In genomic region chr19:32344738-32345121, GRCm38 (mm10) we compare ENCODE assay signal across 9 mouse cellular contexts. TPM values are rescaled to one million over a fixed set of nuclear protein-coding genes. Genes with fewer than 3 reads are reported as not detected.
DNase-seq lines count a peak whose midpoint lies in the region; ATAC-seq and TF ChIP-seq lines count a peak whose summit lies in the region.
"Had no signal": no experiment of that assay in that cellular context is flagged by ENCODE, and none has a peak within 500 bp of the region (broad histone marks: within the 10 kb centered on the region; RNA-seq: fewer than 3 reads in every experiment).

No protein-coding gene starts in this region.

- 31% methylated on average over 4 of the region's 4 CpGs for WGBS in embryonic facial prominence, embryonic 13.5 days
- 43% methylated on average over 4 of the region's 4 CpGs for WGBS in kidney, adult 2 months
- 23% methylated on average over 4 of the region's 4 CpGs for WGBS in midbrain, embryonic 15.5 days

- no peak overlapping the region for H3K4me3 ChIP-seq in embryonic facial prominence, embryonic 13.5 days
- no peak overlapping the region for H3K4me3 ChIP-seq in kidney, adult 2 months (ENCODE audit: insufficient read depth, low read depth, low read length)
- 0 out of 2 replicates have a peak overlapping the region, but pooled peaks have one; percentile 30 for H3K4me3 ChIP-seq in midbrain, embryonic 15.5 days
- H3K4me3 ChIP-seq: erythroblast, embryonic 14.5 days had no signal

- H3K4me2 ChIP-seq in embryonic facial prominence, embryonic 13.5 days = peak overlapping the region; percentile 41; the same call in 1 of the 2 replicates
- peak overlapping the region; percentile 51 for H3K4me2 ChIP-seq in midbrain, embryonic 15.5 days

- H3K27ac ChIP-seq in embryonic facial prominence, embryonic 13.5 days = no peak overlapping the region
- H3K27ac ChIP-seq in kidney, adult 2 months (ENCODE audit: insufficient read depth, low read depth, low read length) = no peak overlapping the region
- H3K27ac ChIP-seq in midbrain, embryonic 15.5 days = peak overlapping the region; percentile 45; the same call in 1 of the 2 replicates

- H3K4me1 ChIP-seq in embryonic facial prominence, embryonic 13.5 days = peaks cover 55% of the 10 kb centered on the region
- H3K4me1 ChIP-seq in kidney, adult 2 months (ENCODE audit: control insufficient read depth, insufficient read depth, low read length) = peaks cover 38% of the 10 kb centered on the region
- H3K4me1 ChIP-seq in midbrain, embryonic 15.5 days = peaks cover 11% of the 10 kb centered on the region

- 0 out of 2 replicates have a peak, but pooled peaks cover 3% of the 10 kb centered on the region for H3K36me3 ChIP-seq in embryonic facial prominence, embryonic 13.5 days
- H3K36me3 ChIP-seq in kidney, adult 2 months (ENCODE audit: control insufficient read depth, insufficient read depth, low read length) = no peaks in the 10 kb centered on the region
- no peaks in the 10 kb centered on the region for H3K36me3 ChIP-seq in midbrain, embryonic 15.5 days (replicated peaks)

- intact Hi-C loops in heart, postnatal 14 days (cut with DNase I) = loop anchor here (2.0 kb wide), 1 partner anchor 16 kb away; no protein-coding TSS in a partner anchor

- TF ChIP-seq POLR2A in kidney, adult 2 months (IDR thresholded peaks at IDR 0.05; ENCODE audit: low read depth, low read length) = no peak

- no peak overlapping the region for H3K9ac ChIP-seq in embryonic facial prominence, embryonic 13.5 days
- H3K9ac ChIP-seq in midbrain, embryonic 15.5 days = peak overlapping the region; percentile 18; the same call in 1 of the 2 replicates

- H3K27me3 ChIP-seq in embryonic facial prominence, embryonic 13.5 days = no peaks in the 10 kb centered on the region
- H3K27me3 ChIP-seq in kidney, adult 2 months (replicated peaks; ENCODE audit: control insufficient read depth, insufficient read depth, low read length) = no peaks in the 10 kb centered on the region
- no peaks in the 10 kb centered on the region for H3K27me3 ChIP-seq in midbrain, embryonic 15.5 days (replicated peaks)

- TF ChIP-seq CTCF in kidney, adult 2 months (conservative IDR thresholded peaks at IDR 0.05; ENCODE audit: insufficient read depth, insufficient read length, low read depth, low read length) = no peak

- ATAC-seq in embryonic facial prominence, embryonic 13.5 days (ENCODE audit: insufficient number of reproducible peaks, insufficient read depth, low FRiP score, low TSS enrichment, low read depth) = 0 out of 2 replicates have a peak, but pooled peaks have one; percentile 53
- ATAC-seq in midbrain, embryonic 15.5 days (replicated peaks) = peak; percentile 81

- DNase-seq in heart, adult 11 months = peak; percentile 89
- no peak for DNase-seq in heart, postnatal 14 days
- DNase-seq in kidney, adult 2 months = peak; percentile 68
- no peak for DNase-seq in urinary bladder, postnatal 25 days (ENCODE audit: low spot score)
- DNase-seq in lung, postnatal 4 days = no peak
- DNase-seq in right cerebral cortex, postnatal 10 days (ENCODE audit: low spot score in 2 of 2) = no peak

- no peaks in the 10 kb centered on the region for H3K9me3 ChIP-seq in embryonic facial prominence, embryonic 13.5 days
- no peaks in the 10 kb centered on the region for H3K9me3 ChIP-seq in midbrain, embryonic 15.5 days

RNA-seq across cellular contexts. Expression of gene Sgms1, which starts 44.8 kb away (rescaled TPM):
- 10 to 100 TPM; 75.1 to 77.5 TPM for total RNA-seq in heart, postnatal 14 days (2021)
- polyA plus RNA-seq in embryonic facial prominence, embryonic 13.5 days (2015; fragmentation: Nextera tagmentation; extraction: Ambion mirVana) = 28.8 and 35.6 TPM in 2 replicates
- polyA plus RNA-seq in kidney, adult 2 months (2012; rRNA removed) = 40.7 and 47.7 TPM in 2 replicates
- polyA plus RNA-seq in midbrain, embryonic 15.5 days (2015; fragmentation: Nextera tagmentation; extraction: Ambion mirVana) = 21.5 and 22.3 TPM in 2 replicates

Comparison
In these comparisons a context has a peak if more than half of its experiments do, and no peak if none do; other contexts are left out.
1. DNase-seq: peak in heart, adult 11 months (single experiment) and kidney, adult 2 months (single experiment); none in heart, postnatal 14 days (0 of 2), urinary bladder, postnatal 25 days (single experiment), lung, postnatal 4 days (0 of 2) and right cerebral cortex, postnatal 10 days (0 of 2).